Mouse (Mus musculus): Measurements from ENCODE around the gene Cdc37l1. TPM values are rescaled to one million over a fixed set of nuclear protein-coding genes. Genes with fewer than 3 reads are reported as not detected.

The Cdc37l1 gene
- total and polyA plus RNA-seq, 2 experiments, result 8.6 to 37.3 TPM

- H3K27ac ChIP-seq (replicated peaks; ENCODE audit: insufficient read depth, low read depth, low read length), result peak overlapping the region; percentile 85
- no peaks in the 10 kb centered on the region for H3K36me3 ChIP-seq (ENCODE audit: control insufficient read depth, insufficient read depth, low read length)
- H3K4me1 ChIP-seq (ENCODE audit: control insufficient read depth, insufficient read depth, low read length), result peaks cover 13% of the 10 kb centered on the region; the same call in 1 of the 2 replicates
- no peak for DNase-seq (ENCODE audit: extremely low read depth, low read depth, low spot score)
- WGBS, result 28% methylated on average over 9 of the region's 9 CpGs
- H3K79me2 ChIP-seq (ENCODE audit: control insufficient read depth, insufficient read depth, low read length), result no peaks in the 10 kb centered on the region
- no peaks in the 10 kb centered on the region for H3K27me3 ChIP-seq (ENCODE audit: control insufficient read depth, insufficient read depth, low read length)
- H3K4me3 ChIP-seq (ENCODE audit: insufficient read depth, low read depth, low read length), result peak overlapping the region; percentile 1
- TF ChIP-seq POLR2A (IDR thresholded peaks at IDR 0.05; ENCODE audit: extremely low read depth, insufficient read depth, low read length), result no peak
- peak overlapping the region; percentile 32 for H3K9ac ChIP-seq (ENCODE audit: low read depth, low read length)
Measured at GRCm38 (mm10) chr19:29064451-29065102, 74.4 kb downstream of the Cdc37l1 start.

- H3K27me3 ChIP-seq (ENCODE audit: control insufficient read depth, insufficient read depth, low read length), result no peaks in the 10 kb centered on the region
- H3K4me1 ChIP-seq (ENCODE audit: control insufficient read depth, insufficient read depth, low read length), result peaks cover 13% of the 10 kb centered on the region; the same call in 1 of the 2 replicates
- H3K9ac ChIP-seq (ENCODE audit: low read depth, low read length), result peak overlapping the region; percentile 56
Measured at GRCm38 (mm10) chr19:29066981-29067471, 76.9 kb downstream of the Cdc37l1 start.

GRCm38 (mm10) chr19:29069195-29069594, 79.0 kb downstream of the Cdc37l1 start:
- Histone ChIP-seq H3K79me2 (ENCODE audit: control insufficient read depth, insufficient read depth, low read length) (no peaks in the 10 kb centered on the region), H3K27me3 (ENCODE audit: control insufficient read depth, insufficient read depth, low read length) (no peaks in the 10 kb centered on the region), H3K9ac (ENCODE audit: low read depth, low read length) (no peak overlapping the region), H3K4me1 (ENCODE audit: control insufficient read depth, insufficient read depth, low read length) (peaks cover 12% of the 10 kb centered on the region; the same call in 1 of the 2 replicates), H3K4me3 (ENCODE audit: insufficient read depth, low read depth, low read length) (no peak overlapping the region), H3K36me3 (ENCODE audit: control insufficient read depth, insufficient read depth, low read length) (no peaks in the 10 kb centered on the region), H3K27ac (replicated peaks; ENCODE audit: insufficient read depth, low read depth, low read length) (no peak overlapping the region)
- peak; percentile 74 for DNase-seq (ENCODE audit: extremely low read depth, low read depth, low spot score)
- no peak for TF ChIP-seq POLR2A (IDR thresholded peaks at IDR 0.05; ENCODE audit: extremely low read depth, insufficient read depth, low read length)
- WGBS, result 45% methylated on average over 5 of the region's 5 CpGs

More at GRCm38 (mm10) chr19:29066981-29067471, 76.9 kb downstream of the Cdc37l1 start:
- Histone ChIP-seq H3K4me3 (ENCODE audit: insufficient read depth, low read depth, low read length) (peak overlapping the region; percentile 35), H3K36me3 (ENCODE audit: control insufficient read depth, insufficient read depth, low read length) (no peaks in the 10 kb centered on the region), H3K79me2 (ENCODE audit: control insufficient read depth, insufficient read depth, low read length) (no peaks in the 10 kb centered on the region), H3K27ac (replicated peaks; ENCODE audit: insufficient read depth, low read depth, low read length) (peak overlapping the region; percentile 59)
- TF ChIP-seq CTCF (IDR thresholded peaks at IDR 0.05; ENCODE audit: low read depth, low read length) (no peak), POLR2A (IDR thresholded peaks at IDR 0.05; ENCODE audit: extremely low read depth, insufficient read depth, low read length) (peak; percentile 76; the same call in 1 of the 2 replicates)
- peak; percentile 98 for DNase-seq (ENCODE audit: extremely low read depth, low read depth, low spot score)
- 7% methylated on average over 11 of the region's 11 CpGs for WGBS

- TF ChIP-seq CTCF (IDR thresholded peaks at IDR 0.05; ENCODE audit: low read depth, low read length) (no peak), POLR2A (IDR thresholded peaks at IDR 0.05; ENCODE audit: extremely low read depth, insufficient read depth, low read length) (no peak)
- Histone ChIP-seq H3K4me1 (ENCODE audit: control insufficient read depth, insufficient read depth, low read length) (no peaks in the 10 kb centered on the region), H3K36me3 (ENCODE audit: control insufficient read depth, insufficient read depth, low read length) (no peaks in the 10 kb centered on the region), H3K27me3 (ENCODE audit: control insufficient read depth, insufficient read depth, low read length) (no peaks in the 10 kb centered on the region), H3K4me3 (ENCODE audit: insufficient read depth, low read depth, low read length) (no peak overlapping the region), H3K9ac (ENCODE audit: low read depth, low read length) (no peak overlapping the region), H3K27ac (replicated peaks; ENCODE audit: insufficient read depth, low read depth, low read length) (no peak overlapping the region), H3K79me2 (ENCODE audit: control insufficient read depth, insufficient read depth, low read length) (no peaks in the 10 kb centered on the region)
- no peak for DNase-seq (ENCODE audit: extremely low read depth, low read depth, low spot score)
- 88% methylated on average over 6 of the region's 6 CpGs for WGBS
Measured at GRCm38 (mm10) chr19:29074802-29075201, 84.7 kb downstream of the Cdc37l1 start.

Other genes starting within 250 kb of the Cdc37l1 start
- 0.27 TPM in 1 of 2 replicates, not detected in the other for gene Slc1a1, start 155.3 kb upstream of the Cdc37l1 start, total RNA-seq (2014; rRNA removed)
- gene Slc1a1, start 155.3 kb upstream of the Cdc37l1 start, polyA plus RNA-seq (2012; rRNA removed), result not detected in 2 replicates
- 6.9 and 7.2 TPM in 2 replicates for gene Plpp6, start 26.4 kb upstream of the Cdc37l1 start, total RNA-seq (2014; rRNA removed)
- gene Plpp6, start 26.4 kb upstream of the Cdc37l1 start, polyA plus RNA-seq (2012; rRNA removed), result 8.3 and 9.4 TPM in 2 replicates
- 1.8 and 1.9 TPM in 2 replicates for gene 4430402I18Rik, start 22.6 kb upstream of the Cdc37l1 start, total RNA-seq (2014; rRNA removed)
- gene 4430402I18Rik, start 22.6 kb upstream of the Cdc37l1 start, polyA plus RNA-seq (2012; rRNA removed), result 2.8 and 3.4 TPM in 2 replicates
- 241 and 247 TPM in 2 replicates for gene Ak3, start 57.6 kb downstream of the Cdc37l1 start, total RNA-seq (2014; rRNA removed)
- 183 and 205 TPM in 2 replicates for gene Ak3, start 57.6 kb downstream of the Cdc37l1 start, polyA plus RNA-seq (2012; rRNA removed)
- gene Rcl1, start 111.0 kb downstream of the Cdc37l1 start, total RNA-seq (2014; rRNA removed), result 117 and 132 TPM in 2 replicates
- 75.7 and 87.8 TPM in 2 replicates for gene Rcl1, start 111.0 kb downstream of the Cdc37l1 start, polyA plus RNA-seq (2012; rRNA removed)